Mouse (Mus musculus) bone marrow macrophage, adult 2 months (primary cell): ENCODE measurements around the gene Prr14. TPM values are rescaled to one million over a fixed set of nuclear protein-coding genes. Genes with fewer than 3 reads are reported as not detected.

Source experiments
- H3K27ac ChIP-seq: 2 replicates; pipeline ENCODE4 v1.5.1; 2012; ENCODE audit warnings: low read depth, low read length; ENCODE audit not compliant: insufficient read depth
- H3K4me1 ChIP-seq: 2 replicates; pipeline ENCODE4 v1.6.1; 2012; ENCODE audit warnings: low read length; ENCODE audit not compliant: control insufficient read depth, insufficient read depth
- H3K4me3 ChIP-seq: 2 replicates; pipeline ENCODE4 v1.5.1; 2012; ENCODE audit warnings: mild to moderate bottlenecking, low read length, moderate library complexity; ENCODE audit not compliant: insufficient read depth
- CTCF ChIP-seq: IDR thresholded peaks from 2 replicates; pipeline ENCODE4 v1.5.1; 2012; ENCODE audit warnings: low read depth, mild to moderate bottlenecking, low read length, moderate library complexity
- POLR2A ChIP-seq: IDR thresholded peaks from 2 replicates; pipeline ENCODE4 v1.6.1; 2012; ENCODE audit warnings: mild to moderate bottlenecking, low read depth, low read length, borderline replicate concordance
- polyA plus RNA-seq: library from polyadenylated mRNA; stranded (reverse); fragments of >200 nt; gene quantifications from 2 replicates; pipeline ENCODE4 v1.2.4, GENCODE M21; 2012; ENCODE audit not compliant: missing spikeins, insufficient read depth, insufficient read length

The Prr14 gene
- polyA plus RNA-seq, 1 experiment: 69.0 TPM

DNA sequence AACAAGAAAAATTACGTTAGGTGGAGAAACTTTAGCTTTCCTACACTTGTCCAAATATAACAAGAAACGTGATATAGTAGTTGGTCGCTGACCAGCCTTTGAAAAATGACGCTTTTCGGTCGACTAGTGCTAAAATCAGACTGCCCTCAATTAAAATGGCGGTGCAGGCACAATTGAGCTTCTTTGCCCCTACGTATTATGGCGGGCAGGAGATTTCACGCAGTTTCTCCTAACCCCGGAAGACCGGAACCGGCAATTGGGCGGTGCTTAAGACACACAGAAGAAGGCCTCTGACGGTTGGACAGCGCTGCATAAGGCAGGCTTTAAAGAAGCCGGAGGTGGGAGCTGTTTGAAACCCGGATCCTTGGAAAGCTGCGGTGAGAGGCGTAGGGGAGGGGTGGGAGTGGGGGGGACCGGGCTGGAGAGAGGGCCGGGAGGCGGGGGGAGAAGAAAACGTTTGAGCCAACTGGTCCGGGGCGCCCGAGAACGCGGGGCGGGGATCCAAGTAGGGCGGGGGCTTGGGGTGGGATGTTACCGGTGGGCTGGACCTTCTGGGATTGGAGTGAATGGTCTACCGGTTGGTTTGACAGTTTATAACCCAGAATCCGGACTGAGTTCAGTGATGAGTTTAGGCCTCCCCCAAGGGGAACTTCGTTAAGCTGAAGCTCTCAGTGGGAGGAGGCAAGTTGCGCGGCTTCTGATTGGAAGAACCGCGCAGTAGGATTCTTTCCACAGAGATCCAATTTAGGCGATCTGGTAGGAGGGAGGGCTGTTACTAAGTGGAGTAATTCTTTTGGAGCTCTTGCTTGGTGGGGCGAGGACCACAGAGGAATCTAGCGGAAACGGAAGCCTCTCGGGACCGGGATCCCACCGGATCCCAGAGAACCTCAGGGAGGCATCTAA, 11.6 kb downstream of the Prr14 start:
- H3K4me3 ChIP-seq: peak overlapping the region; percentile 73
- H3K4me1 ChIP-seq: peaks cover 4% of the 10 kb centered on the region
- H3K27ac ChIP-seq: peak overlapping the region; percentile 94
- TF ChIP-seq POLR2A (peak; percentile 15; the same call in 1 of the 2 replicates), CTCF (no peak)

DNA sequence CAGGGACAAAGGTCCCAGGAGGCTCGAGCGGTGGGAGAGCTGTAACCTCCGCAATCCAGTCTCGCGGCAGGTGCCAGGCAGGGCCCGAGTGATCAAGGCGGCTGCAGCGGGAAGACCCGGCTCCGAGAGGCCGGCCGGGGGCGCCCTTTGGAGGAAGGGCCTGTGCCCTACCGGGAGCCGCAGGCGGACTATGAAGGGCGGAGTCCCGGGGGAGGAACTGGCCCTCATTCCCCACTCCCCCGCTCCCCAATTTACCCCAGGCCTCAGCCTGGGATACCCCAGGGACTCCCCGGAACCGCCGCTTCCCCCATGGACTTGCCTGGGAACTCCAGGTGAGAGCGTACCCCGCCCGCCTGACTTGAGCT, 12.2 kb downstream of the Prr14 start:
- H3K27ac ChIP-seq: peak overlapping the region; percentile 94
- TF ChIP-seq POLR2A: no peak
- TF ChIP-seq CTCF: peak; percentile 30; the same call in 1 of the 2 replicates
- peaks cover 6% of the 10 kb centered on the region for H3K4me1 ChIP-seq
- peak overlapping the region; percentile 73 for H3K4me3 ChIP-seq

GRCm38 (mm10) chr7:127472060-127472459, 12.6 kb downstream of the Prr14 start:
- no peak for TF ChIP-seq CTCF
- no peak for TF ChIP-seq POLR2A
- peak overlapping the region; percentile 73 for H3K4me3 ChIP-seq
- peak overlapping the region; percentile 94 for H3K27ac ChIP-seq
- H3K4me1 ChIP-seq: peaks cover 8% of the 10 kb centered on the region

- H3K27ac ChIP-seq: no peak overlapping the region
- no peak for TF ChIP-seq CTCF
- no peak for TF ChIP-seq POLR2A
- no peak overlapping the region for H3K4me3 ChIP-seq
- H3K4me1 ChIP-seq: peaks cover 8% of the 10 kb centered on the region
Observed at GRCm38 (mm10) chr7:127473705-127474104, 14.3 kb downstream of the Prr14 start.

- H3K4me3 ChIP-seq: no peak overlapping the region
- H3K27ac ChIP-seq: no peak overlapping the region
- H3K4me1 ChIP-seq: peaks cover 8% of the 10 kb centered on the region
- TF ChIP-seq CTCF (no peak), POLR2A (no peak)
Observed at GRCm38 (mm10) chr7:127474378-127475070, 15.1 kb downstream of the Prr14 start.

DNA sequence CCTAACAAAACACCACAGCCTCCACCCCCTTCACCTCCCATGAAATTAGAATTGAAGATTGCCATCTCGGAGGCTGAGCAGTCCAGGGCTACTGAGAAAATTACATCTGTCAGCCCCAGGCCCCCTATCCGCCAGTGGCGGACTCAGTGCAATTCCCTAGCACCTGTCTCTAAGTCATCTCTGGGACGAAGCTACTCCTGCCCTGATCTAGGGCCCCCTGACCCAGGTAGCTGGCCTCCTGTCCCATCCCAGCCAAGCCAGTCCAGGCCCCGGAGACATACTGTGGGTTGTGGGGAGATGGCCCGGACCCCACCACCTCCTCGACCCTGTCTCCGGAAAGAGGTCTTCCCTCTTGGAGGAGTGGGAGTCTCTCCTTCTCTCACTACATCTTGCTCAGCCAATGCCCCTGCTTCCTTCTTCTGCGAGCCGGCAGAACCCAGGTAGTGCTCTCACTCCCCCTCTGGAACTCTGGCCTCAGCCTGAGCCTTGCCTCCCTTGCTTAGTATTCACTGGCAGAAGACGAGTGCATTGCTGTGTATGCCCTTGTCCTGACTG, 15.9 kb downstream of the Prr14 start:
- Histone ChIP-seq H3K4me1 (peaks cover 8% of the 10 kb centered on the region), H3K27ac (no peak overlapping the region), H3K4me3 (no peak overlapping the region)
- TF ChIP-seq CTCF (no peak), POLR2A (no peak)

- Histone ChIP-seq H3K4me3 (no peak overlapping the region), H3K27ac (no peak overlapping the region), H3K4me1 (peaks cover 12% of the 10 kb centered on the region)
- no peak for TF ChIP-seq CTCF
- no peak for TF ChIP-seq POLR2A
Observed at GRCm38 (mm10) chr7:127476336-127476735, 16.9 kb downstream of the Prr14 start.

DNA sequence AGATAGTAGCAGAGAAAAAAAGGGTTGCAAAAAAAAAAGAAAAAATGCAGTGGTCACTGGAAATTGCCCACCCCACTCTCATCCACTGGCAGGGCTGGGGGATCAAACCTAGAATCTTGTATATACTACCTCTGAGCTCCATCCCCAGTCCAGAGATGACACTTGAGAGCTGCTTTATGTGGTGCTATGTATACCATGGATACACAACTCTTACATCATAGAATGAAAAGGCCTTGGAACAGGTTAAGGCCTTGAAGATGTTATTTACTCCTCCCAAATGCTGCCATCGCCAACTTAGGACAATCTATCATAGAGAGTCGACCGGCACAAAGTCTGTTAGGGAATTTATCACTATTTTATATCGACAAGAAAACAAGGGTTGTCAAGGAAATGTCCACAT, 17.4 kb downstream of the Prr14 start:
- TF ChIP-seq POLR2A: no peak
- TF ChIP-seq CTCF: no peak
- peak overlapping the region; percentile 64 for H3K4me3 ChIP-seq
- H3K4me1 ChIP-seq: peaks cover 16% of the 10 kb centered on the region
- H3K27ac ChIP-seq: peak overlapping the region; percentile 80

- TF ChIP-seq CTCF (no peak), POLR2A (no peak)
- Histone ChIP-seq H3K4me1 (peaks cover 21% of the 10 kb centered on the region), H3K27ac (peak overlapping the region; percentile 95), H3K4me3 (peak overlapping the region; percentile 69)
Observed at GRCm38 (mm10) chr7:127477687-127478634, 18.6 kb downstream of the Prr14 start.
